ENCODE assay signal across 8 mouse cellular contexts in genomic region chr3:122291828-122292227, GRCm38 (mm10). TPM values are rescaled to one million over a fixed set of nuclear protein-coding genes. Genes with fewer than 3 reads are reported as not detected.
DNase-seq lines count a peak whose midpoint lies in the region; ATAC-seq and TF ChIP-seq lines count a peak whose summit lies in the region.

No protein-coding gene starts in this region.

- TF ChIP-seq CTCF in heart, adult 2 months (IDR thresholded peaks at IDR 0.05) = no peak

- H3K9me3 ChIP-seq in liver, embryonic 11.5 days (ENCODE audit: control insufficient read depth, low read length) = no peaks in the 10 kb centered on the region
- H3K9me3 ChIP-seq in neural tube, embryonic 13.5 days = no peaks in the 10 kb centered on the region

- TF ChIP-seq EP300 in heart, adult 2 months (IDR thresholded peaks at IDR 0.05; ENCODE audit: insufficient read depth, low read depth, low read length) = no peak

- H3K4me1 ChIP-seq in heart, adult 2 months (ENCODE audit: control insufficient read depth, insufficient read depth, low read length) = peaks cover 5% of the 10 kb centered on the region
- peaks cover 10% of the 10 kb centered on the region for H3K4me1 ChIP-seq in liver, embryonic 11.5 days (replicated peaks; ENCODE audit: control insufficient read depth, insufficient read depth, low read length)
- peaks cover 51% of the 10 kb centered on the region for H3K4me1 ChIP-seq in neural tube, embryonic 13.5 days (replicated peaks)

- H3K4me2 ChIP-seq in liver, embryonic 11.5 days = peak overlapping the region; percentile 81; the same call in 1 of the 2 replicates
- peak overlapping the region; percentile 84 for H3K4me2 ChIP-seq in neural tube, embryonic 13.5 days

- TF ChIP-seq POLR2A in heart, adult 2 months (IDR thresholded peaks at IDR 0.05; ENCODE audit: insufficient read depth, low read depth, low read length) = peak; percentile 52; the same call in 1 of the 2 replicates

- no peak overlapping the region for H3K9ac ChIP-seq in heart, adult 2 months (ENCODE audit: low read depth, low read length)
- no peak overlapping the region for H3K9ac ChIP-seq in liver, embryonic 11.5 days (ENCODE audit: low read depth, low read length)
- H3K9ac ChIP-seq in neural tube, embryonic 13.5 days = peak overlapping the region; percentile 94

- no peaks in the 10 kb centered on the region for H3K36me3 ChIP-seq in heart, adult 2 months (ENCODE audit: control insufficient read depth, insufficient read depth, low read length)
- no peaks in the 10 kb centered on the region for H3K36me3 ChIP-seq in liver, embryonic 11.5 days (ENCODE audit: control insufficient read depth, insufficient read depth, low read length)
- no peaks in the 10 kb centered on the region for H3K36me3 ChIP-seq in neural tube, embryonic 13.5 days

- WGBS in heart, adult 2 months = 20% methylated on average over 12 of the region's 12 CpGs
- WGBS in liver, embryonic 11.5 days = 51% methylated on average over 12 of the region's 12 CpGs
- WGBS in neural tube, embryonic 13.5 days = 47% methylated on average over 12 of the region's 12 CpGs

- no peak for ATAC-seq in liver, embryonic 11.5 days (replicated peaks; ENCODE audit: low FRiP score)
- no peak for ATAC-seq in neural tube, embryonic 13.5 days (ENCODE audit: low read depth)

- H3K4me3 ChIP-seq in heart, adult 2 months = peak overlapping the region; percentile 81
- peak overlapping the region; percentile 77; the same call in 1 of the 2 replicates for H3K4me3 ChIP-seq in liver, embryonic 11.5 days (ENCODE audit: low read depth, low read length)
- peak overlapping the region; percentile 84 for H3K4me3 ChIP-seq in neural tube, embryonic 13.5 days

- peak; percentile 24 for DNase-seq in kidney, adult 9 months
- DNase-seq in kidney, postnatal 4 days = no peak
- DNase-seq in heart, adult 2 months = peak; percentile 43 to 50
- DNase-seq in liver, embryonic 11.5 days (ENCODE audit: low spot score) = no peak
- no peak for DNase-seq in layer of hippocampus, postnatal 25 days (ENCODE audit: extremely low spot score in 1 of 2, low spot score in 1 of 2)
- DNase-seq in adrenal gland, postnatal 4 days (ENCODE audit: low spot score in 2 of 2) = no peak
- no peak for DNase-seq in cerebellum, adult 8-10 months

- no peaks in the 10 kb centered on the region for H3K79me2 ChIP-seq in heart, adult 2 months (replicated peaks; ENCODE audit: control insufficient read depth, insufficient read depth, low read length)

- H3K27ac ChIP-seq in heart, adult 2 months = peak overlapping the region; percentile 98
- H3K27ac ChIP-seq in liver, embryonic 11.5 days (ENCODE audit: low read depth, low read length) = peak overlapping the region; percentile 22; the same call in 1 of the 2 replicates
- H3K27ac ChIP-seq in neural tube, embryonic 13.5 days (replicated peaks) = peak overlapping the region; percentile 100

- intact Hi-C loops in heart, adult 2 months (cut with DNase I) = loop anchor here (1.0 to 10.0 kb wide), 4 partner anchors 18 to 493 kb away; partner anchors contain the start of genes Dnttip2 and Gclm

- no peaks in the 10 kb centered on the region for H3K27me3 ChIP-seq in heart, adult 2 months (ENCODE audit: control insufficient read depth, insufficient read depth, low read length)
- H3K27me3 ChIP-seq in liver, embryonic 11.5 days (replicated peaks; ENCODE audit: control insufficient read depth, insufficient read depth, low read length) = no peaks in the 10 kb centered on the region
- H3K27me3 ChIP-seq in neural tube, embryonic 13.5 days = no peaks in the 10 kb centered on the region

RNA-seq across cellular contexts. Expression of gene Bcar3, which starts 2.1 kb away (rescaled TPM):
- total RNA-seq in heart, adult 2 months (2021) = 1 to 10 TPM; 4.7 to 7.5 TPM
- polyA plus RNA-seq in heart, adult 2 months (2012; rRNA removed) = 10.0 and 10.2 TPM in 2 replicates
- polyA plus RNA-seq in liver, embryonic 11.5 days (2014; fragmentation: Nextera tagmentation; extraction: Ambion mirVana) = 10.1 and 12.2 TPM in 2 replicates
- polyA plus RNA-seq in neural tube, embryonic 13.5 days (2015; fragmentation: Nextera tagmentation; extraction: Ambion mirVana) = 9.1 and 9.4 TPM in 2 replicates
- 1 to 10 TPM; 8.4 to 9.3 TPM for total RNA-seq in layer of hippocampus, postnatal 25 days (2021)
- 10 to 100 TPM; 47.6 to 54.2 TPM for total RNA-seq in adrenal gland, postnatal 4 days (2021)

RNA-seq across cellular contexts. Expression of gene Dnttip2, which starts 17.6 kb away (rescaled TPM):
- total RNA-seq in heart, adult 2 months (2021) = 10 to 100 TPM; 25.7 to 25.8 TPM
- 6.9 and 11.1 TPM in 2 replicates for polyA plus RNA-seq in heart, adult 2 months (2012; rRNA removed)
- 93.7 and 102 TPM in 2 replicates for polyA plus RNA-seq in liver, embryonic 11.5 days (2014; fragmentation: Nextera tagmentation; extraction: Ambion mirVana)
- polyA plus RNA-seq in neural tube, embryonic 13.5 days (2015; fragmentation: Nextera tagmentation; extraction: Ambion mirVana) = 56.6 and 61.0 TPM in 2 replicates
- total RNA-seq in layer of hippocampus, postnatal 25 days (2021) = 10 to 100 TPM; 30.8 to 35.0 TPM
- total RNA-seq in adrenal gland, postnatal 4 days (2021) = 10 to 100 TPM; 47.4 to 52.4 TPM

RNA-seq across cellular contexts. Expression of gene Gclm, which starts 46.5 kb away (rescaled TPM):
- total RNA-seq in heart, adult 2 months (2021) = 10 to 100 TPM; 44.8 to 51.4 TPM
- polyA plus RNA-seq in heart, adult 2 months (2012; rRNA removed) = 20.7 and 22.5 TPM in 2 replicates
- 367 and 406 TPM in 2 replicates for polyA plus RNA-seq in liver, embryonic 11.5 days (2014; fragmentation: Nextera tagmentation; extraction: Ambion mirVana)
- polyA plus RNA-seq in neural tube, embryonic 13.5 days (2015; fragmentation: Nextera tagmentation; extraction: Ambion mirVana) = 41.2 and 48.4 TPM in 2 replicates
- 10 to 100 TPM; 65.5 to 95.4 TPM for total RNA-seq in layer of hippocampus, postnatal 25 days (2021)
- 10 to 100 TPM; 74.6 to 88.1 TPM for total RNA-seq in adrenal gland, postnatal 4 days (2021)

Comparison
In these comparisons a context has a peak if more than half of its experiments do, and no peak if none do; other contexts are left out.
1. DNase-seq: peak in kidney, adult 9 months (single experiment) and heart, adult 2 months (2 of 2); none in kidney, postnatal 4 days (0 of 2), liver, embryonic 11.5 days (single experiment), layer of hippocampus, postnatal 25 days (0 of 2), adrenal gland, postnatal 4 days (0 of 2) and cerebellum, adult 8-10 months (single experiment).
2. H3K27ac ChIP-seq: peak in every context shown above with its lines; median percentile 100 in neural tube, embryonic 13.5 days; 98 in heart, adult 2 months; 22 in liver, embryonic 11.5 days.
3. RNA of gene Bcar3, which starts 2.1 kb away (total RNA-seq): 47.6 to 54.2 TPM in adrenal gland, postnatal 4 days; 8.4 to 9.3 TPM in layer of hippocampus, postnatal 25 days and 4.7 to 7.5 TPM in heart, adult 2 months; every median in the first group is over 4 times any median in the second.
4. Peak in every context shown above with its lines, with median percentiles within 50 percentile points of each other: H3K4me3 ChIP-seq.